Comparison of ENCODE assay signal across 8 mouse cellular contexts in the genomic region with DNA sequence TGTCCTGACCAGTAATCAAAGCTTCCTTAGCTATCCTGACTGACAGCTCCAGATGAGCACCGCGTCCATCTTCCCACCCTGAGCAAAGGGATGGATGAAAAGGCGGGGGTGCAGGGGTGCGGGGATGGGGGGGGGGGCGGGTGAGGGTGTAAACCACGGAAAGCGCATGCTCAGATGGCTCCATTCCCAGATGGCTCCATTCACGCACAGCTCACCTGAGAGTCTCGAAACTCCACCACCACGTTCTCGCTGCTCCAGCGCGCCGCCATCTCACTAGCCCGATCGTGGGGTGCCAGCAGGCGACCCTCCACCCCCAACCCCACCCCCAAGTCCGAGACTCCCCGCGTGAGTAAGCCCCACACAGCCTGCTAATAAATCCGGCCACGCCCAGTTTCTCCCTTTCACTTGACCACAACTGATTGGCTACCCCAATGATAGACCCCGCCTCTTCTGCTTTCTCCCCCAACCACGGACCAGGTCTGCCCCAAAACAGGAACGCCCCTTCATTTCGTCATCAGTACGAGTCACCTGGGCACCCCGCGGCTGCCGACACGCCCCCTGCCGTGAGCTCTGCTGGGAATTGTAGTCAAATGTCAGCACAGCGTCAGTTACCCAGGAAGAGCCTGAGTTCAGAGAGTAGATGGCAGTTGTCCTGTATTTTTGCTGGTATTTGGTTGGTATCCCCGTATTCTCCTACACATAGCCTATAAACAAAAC. TPM values are rescaled to one million over a fixed set of nuclear protein-coding genes. Genes with fewer than 3 reads are reported as not detected.
DNase-seq lines count a peak whose midpoint lies in the region; ATAC-seq lines count a peak whose summit lies in the region.

A gene (minus strand): TSS at position 380 of the 717 bp plus-strand sequence.

- ATAC-seq in inflammation-experienced regulatory T-cells, adult 6 months: peak; percentile 98
- ATAC-seq in megakaryocyte-erythroid progenitor cell, adult 5-6 weeks (replicated peaks; ENCODE audit: low FRiP score, low TSS enrichment, poor library complexity, severe bottlenecking): peak; percentile 100

- peak; percentile 98 to 99 for DNase-seq in adrenal gland, adult (ENCODE audit: inconsistent age in 2 of 2, low spot score in 1 of 2)
- peak; percentile 100 for DNase-seq in embryo, embryonic 10.5 days (ENCODE audit: low spot score)
- peak; percentile 96 for DNase-seq in gastrocnemius, postnatal 14 days
- DNase-seq in left cerebral cortex, postnatal 10 days (ENCODE audit: extremely low spot score in 1 of 2, low spot score in 2 of 2): peak; percentile 97 to 98
- DNase-seq in right cerebral cortex, postnatal 25 days: peak; percentile 94
- peak; percentile 94 to 97 for DNase-seq in urinary bladder, postnatal 4 days (ENCODE audit: low spot score in 2 of 2)

- intact Hi-C loops in gastrocnemius, postnatal 14 days (cut with DNase I; ENCODE audit: low total_unique reads): no loop called here
- intact Hi-C loops in left cerebral cortex, postnatal 10 days (cut with DNase I): no loop called here

RNA-seq across cellular contexts. Expression of the gene that starts here (rescaled TPM):
- 1 to 10 TPM; 8.2 to 9.9 TPM for total RNA-seq in gastrocnemius, postnatal 14 days (2021)
- 1 to 10 TPM; 2.9 to 4.9 (median 4.6) TPM for polyA plus RNA-seq in inflammation-experienced regulatory T-cells, adult 6 months (2017; shearing (Covaris generic))
- total RNA-seq in left cerebral cortex, postnatal 10 days (2021): 10 to 100 TPM; 21.2 to 22.0 TPM
- 14.4 and 16.0 TPM in 2 replicates for total RNA-seq in megakaryocyte-erythroid progenitor cell, adult 5-6 weeks (2014; fragmentation: Nextera tagmentation)
- total RNA-seq in megakaryocyte-erythroid progenitor cell, adult 5-6 weeks (2017): 11.9 and 14.1 TPM in 2 replicates

Comparison
In these comparisons a context has a peak if more than half of its experiments do, and no peak if none do; other contexts are left out.
1. Peak in every context shown above with its lines: DNase-seq and ATAC-seq.